Mouse (Mus musculus) neural tube, embryonic 14.5 days (tissue): Measurements from ENCODE around the gene Gp1ba. TPM values are rescaled to one million over a fixed set of nuclear protein-coding genes. Genes with fewer than 3 reads are reported as not detected.
A peak's percentile ranks its signal among the peaks of the same experiment; 100 is the strongest.

Source experiments
- ATAC-seq: fragments of 200-750 bp; cut with Nextera tagmentation; 2 replicates; pipeline ENCODE4 v1.8.0; 2017; ENCODE audit warnings: low read depth, mild to moderate bottlenecking, moderate TSS enrichment, moderate library complexity
- H3K27ac ChIP-seq: fragments of 300-500 bp; sonication (generic); 2 replicates; pipeline ENCODE4 v1.5.1; 2014; ENCODE audit warnings: low read depth, mild to moderate bottlenecking, control low read depth, low read length, moderate library complexity, mixed read lengths
- H3K27me3 ChIP-seq: fragments of 300-500 bp; sonication (generic); 2 replicates; pipeline ENCODE4 v1.6.1; 2014; ENCODE audit warnings: low read length; ENCODE audit not compliant: control insufficient read depth, insufficient read depth
- H3K36me3 ChIP-seq: fragments of 300-500 bp; sonication (generic); 2 replicates; pipeline ENCODE4 v1.6.1; 2014; ENCODE audit warnings: low read length, mixed read lengths; ENCODE audit not compliant: control insufficient read depth, insufficient read depth
- H3K4me1 ChIP-seq: fragments of 300-500 bp; sonication (generic); 2 replicates; pipeline ENCODE4 v1.6.1; 2014; ENCODE audit warnings: low read length; ENCODE audit not compliant: control insufficient read depth, insufficient read depth
- H3K4me2 ChIP-seq: fragments of 300-500 bp; sonication (generic); 2 replicates; pipeline ENCODE4 v1.6.1; 2014; ENCODE audit warnings: mild to moderate bottlenecking, low read depth, low read length, control low read depth
- H3K4me3 ChIP-seq: fragments of 300-500 bp; sonication (generic); 2 replicates; pipeline ENCODE4 v1.5.1; 2014; ENCODE audit warnings: low read depth, low read length, control low read depth, mixed read lengths
- H3K9ac ChIP-seq: fragments of 300-500 bp; sonication (generic); replicated peaks from 2 replicates; pipeline ENCODE4 v1.6.1; 2014; ENCODE audit warnings: low read depth, mild to moderate bottlenecking, control low read depth, low read length, mixed read lengths
- H3K9me3 ChIP-seq: fragments of 300-500 bp; sonication (generic); 2 replicates; pipeline ENCODE4 v1.6.1; 2016; ENCODE audit warnings: low read length; ENCODE audit not compliant: control insufficient read depth
- WGBS: fragments of 180-500 bp; shearing (Covaris S2); extraction: QIAGEN DNeasy Blood & Tissue Kit; methylation state at CpG from one replicate; pipeline ENCODE4 v1.1.7; 2014; 5-methylcytosine and 5-hydroxymethylcytosine counted together
- polyA plus RNA-seq: library from polyadenylated mRNA; unstranded; fragments of >200 nt; fragmentation: Nextera tagmentation; extraction: Ambion mirVana; gene quantifications from 2 replicates; pipeline ENCODE4 v1.2.1, GENCODE M21; 2014

The Gp1ba gene
- polyA plus RNA-seq, 1 experiment from 2014 or later = 0.31 TPM

GRCm38 (mm10) chr11:70670483-70670882 lies 31.6 kb downstream of the Gp1ba start:
- 44% methylated on average over 14 of the region's 14 CpGs for WGBS
- Histone ChIP-seq H3K4me1 (peaks cover 14% of the 10 kb centered on the region), H3K9me3 (no peaks in the 10 kb centered on the region)

GRCm38 (mm10) chr11:70671333-70672047 lies 32.6 kb downstream of the Gp1ba start:
- no peak overlapping the region for H3K4me3 ChIP-seq
- no peak overlapping the region for H3K9ac ChIP-seq
- peaks cover 14% of the 10 kb centered on the region for H3K4me1 ChIP-seq
- no peak for ATAC-seq
- no peaks in the 10 kb centered on the region for H3K9me3 ChIP-seq
- WGBS = 84% methylated on average over 16 of the region's 16 CpGs
- H3K27ac ChIP-seq = no peak overlapping the region
- no peak overlapping the region for H3K4me2 ChIP-seq
- H3K36me3 ChIP-seq = peaks cover 23% of the 10 kb centered on the region; the same call in 1 of the 2 replicates
- H3K27me3 ChIP-seq = no peaks in the 10 kb centered on the region

More at GRCm38 (mm10) chr11:70670483-70670882, 31.6 kb downstream of the Gp1ba start:
- Histone ChIP-seq H3K4me3 (peak overlapping the region; percentile 64), H3K36me3 (peaks cover 24% of the 10 kb centered on the region; the same call in 1 of the 2 replicates), H3K27me3 (no peaks in the 10 kb centered on the region), H3K4me2 (peak overlapping the region; percentile 61), H3K9ac (peak overlapping the region; percentile 64), H3K27ac (peak overlapping the region; percentile 93)
- no peak for ATAC-seq

GRCm38 (mm10) chr11:70674014-70674413 lies 35.1 kb downstream of the Gp1ba start:
- Histone ChIP-seq H3K27ac (no peak overlapping the region), H3K4me3 (no peak overlapping the region), H3K9me3 (no peaks in the 10 kb centered on the region), H3K4me2 (no peak overlapping the region), H3K36me3 (peaks cover 23% of the 10 kb centered on the region; the same call in 1 of the 2 replicates), H3K4me1 (peaks cover 6% of the 10 kb centered on the region; the same call in 1 of the 2 replicates), H3K27me3 (no peaks in the 10 kb centered on the region), H3K9ac (no peak overlapping the region)
- no peak for ATAC-seq
- WGBS = 60% methylated on average over 6 of the region's 6 CpGs

- WGBS = 70% methylated on average over 11 of the region's 11 CpGs
- H3K9me3 ChIP-seq = no peaks in the 10 kb centered on the region
- H3K27me3 ChIP-seq = no peaks in the 10 kb centered on the region
- H3K4me1 ChIP-seq = peaks cover 6% of the 10 kb centered on the region; the same call in 1 of the 2 replicates
- no peak overlapping the region for H3K4me3 ChIP-seq
- no peak overlapping the region for H3K9ac ChIP-seq
- no peak for ATAC-seq
- no peak overlapping the region for H3K4me2 ChIP-seq
- no peak overlapping the region for H3K27ac ChIP-seq
- H3K36me3 ChIP-seq = peaks cover 28% of the 10 kb centered on the region; the same call in 1 of the 2 replicates
Measured at GRCm38 (mm10) chr11:70674501-70674900, 35.6 kb downstream of the Gp1ba start.

GRCm38 (mm10) chr11:70678092-70678491 lies 39.2 kb downstream of the Gp1ba start:
- Histone ChIP-seq H3K9me3 (no peaks in the 10 kb centered on the region), H3K9ac (no peak overlapping the region), H3K4me2 (no peak overlapping the region), H3K27me3 (no peaks in the 10 kb centered on the region), H3K36me3 (peaks cover 38% of the 10 kb centered on the region), H3K27ac (no peak overlapping the region), H3K4me1 (peaks cover 5% of the 10 kb centered on the region; the same call in 1 of the 2 replicates), H3K4me3 (no peak overlapping the region)
- ATAC-seq = no peak
- 82% methylated on average over 9 of the region's 9 CpGs for WGBS

- no peak for ATAC-seq
- H3K27me3 ChIP-seq = no peaks in the 10 kb centered on the region
- H3K9ac ChIP-seq = no peak overlapping the region
- no peak overlapping the region for H3K4me3 ChIP-seq
- 60% methylated on average over 2 of the region's 2 CpGs for WGBS
- no peak overlapping the region for H3K4me2 ChIP-seq
- no peak overlapping the region for H3K27ac ChIP-seq
- peaks cover 5% of the 10 kb centered on the region; the same call in 1 of the 2 replicates for H3K4me1 ChIP-seq
- H3K9me3 ChIP-seq = no peaks in the 10 kb centered on the region
- peaks cover 43% of the 10 kb centered on the region for H3K36me3 ChIP-seq
Measured at GRCm38 (mm10) chr11:70678576-70678975, 39.7 kb downstream of the Gp1ba start.

- Histone ChIP-seq H3K36me3 (peaks cover 43% of the 10 kb centered on the region), H3K4me3 (no peak overlapping the region), H3K27ac (no peak overlapping the region), H3K9ac (no peak overlapping the region), H3K4me1 (peaks cover 5% of the 10 kb centered on the region; the same call in 1 of the 2 replicates), H3K4me2 (no peak overlapping the region), H3K9me3 (no peaks in the 10 kb centered on the region), H3K27me3 (no peaks in the 10 kb centered on the region)
- WGBS = 97% methylated on average over 8 of the region's 8 CpGs
- ATAC-seq = no peak
Measured at GRCm38 (mm10) chr11:70679361-70679760, 40.4 kb downstream of the Gp1ba start.

- WGBS = 88% methylated on average over 8 of the region's 8 CpGs
- no peak overlapping the region for H3K27ac ChIP-seq
- no peak overlapping the region for H3K9ac ChIP-seq
- H3K27me3 ChIP-seq = no peaks in the 10 kb centered on the region
- ATAC-seq = no peak
- H3K9me3 ChIP-seq = no peaks in the 10 kb centered on the region
- H3K36me3 ChIP-seq = peaks cover 46% of the 10 kb centered on the region
- H3K4me3 ChIP-seq = no peak overlapping the region
- peaks cover 5% of the 10 kb centered on the region; the same call in 1 of the 2 replicates for H3K4me1 ChIP-seq
- H3K4me2 ChIP-seq = no peak overlapping the region
Measured at GRCm38 (mm10) chr11:70679894-70680293, 41.0 kb downstream of the Gp1ba start.

GRCm38 (mm10) chr11:70681170-70681569 lies 42.2 kb downstream of the Gp1ba start:
- H3K27ac ChIP-seq = no peak overlapping the region
- H3K4me1 ChIP-seq = peaks cover 5% of the 10 kb centered on the region
- no peaks in the 10 kb centered on the region for H3K9me3 ChIP-seq
- H3K36me3 ChIP-seq = peaks cover 43% of the 10 kb centered on the region
- H3K27me3 ChIP-seq = no peaks in the 10 kb centered on the region
- ATAC-seq = no peak
- H3K9ac ChIP-seq = 0 out of 2 replicates have a peak overlapping the region, but pooled peaks have one; percentile 28
- no peak overlapping the region for H3K4me3 ChIP-seq
- H3K4me2 ChIP-seq = no peak overlapping the region
- 70% methylated on average over 12 of the region's 12 CpGs for WGBS
